Mouse (Mus musculus) brown adipose tissue, adult 24 weeks (tissue): ENCODE results near the gene Fdx1l. TPM values are rescaled to one million over a fixed set of nuclear protein-coding genes. Genes with fewer than 3 reads are reported as not detected.

Experiments used
- H3K27ac ChIP-seq: fragments of 200-500 bp; replicated peaks from 2 replicates; pipeline ENCODE4 v1.5.1; 2012; ENCODE audit warnings: low read depth, mild to moderate bottlenecking, low read length
- H3K4me1 ChIP-seq: fragments of 200-500 bp; 2 replicates; pipeline ENCODE4 v1.6.1; 2012; ENCODE audit warnings: low read length, mixed read lengths; ENCODE audit not compliant: control insufficient read depth, insufficient read depth, insufficient read length
- H3K4me3 ChIP-seq: fragments of 200-500 bp; 2 replicates; pipeline ENCODE4 v1.5.1; 2012; ENCODE audit warnings: low read depth, mild to moderate bottlenecking, low read length, moderate library complexity; ENCODE audit not compliant: insufficient read depth
- polyA plus RNA-seq: library from polyadenylated mRNA; stranded (reverse); fragments of >200 nt; gene quantifications from 2 replicates; pipeline ENCODE4 v1.2.4, GENCODE M21; 2012; ENCODE audit not compliant: missing spikeins, insufficient read depth, insufficient read length

The Fdx1l gene
- polyA plus RNA-seq, 1 experiment = 55.1 TPM

DNA sequence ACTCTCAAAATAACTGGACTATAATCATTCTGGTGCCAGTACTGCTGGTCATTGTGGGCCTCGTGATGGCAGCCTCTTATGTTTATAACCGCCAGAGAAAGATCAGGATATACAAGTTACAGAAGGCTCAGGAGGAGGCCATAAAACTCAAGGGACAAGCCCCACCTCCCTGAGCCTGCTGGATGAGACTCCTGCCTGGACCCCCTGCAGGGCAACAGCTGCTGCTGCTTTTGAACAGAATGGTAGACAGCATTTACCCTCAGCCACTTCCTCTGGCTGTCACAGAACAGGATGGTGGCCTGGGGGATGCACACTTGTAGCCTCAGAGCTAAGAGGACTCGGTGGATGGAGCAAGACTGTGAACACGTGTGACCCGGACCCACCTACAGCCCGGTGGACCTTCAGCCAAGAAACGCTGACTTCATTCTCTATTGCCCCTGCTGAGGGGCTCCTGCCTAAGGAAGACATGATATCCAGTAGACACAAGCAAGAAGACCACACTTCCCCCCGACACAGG, 45.6 kb downstream of the Fdx1l start:
- H3K4me3 ChIP-seq = no peak overlapping the region
- no peak overlapping the region for H3K27ac ChIP-seq
- H3K4me1 ChIP-seq = peaks cover 9% of the 10 kb centered on the region

DNA sequence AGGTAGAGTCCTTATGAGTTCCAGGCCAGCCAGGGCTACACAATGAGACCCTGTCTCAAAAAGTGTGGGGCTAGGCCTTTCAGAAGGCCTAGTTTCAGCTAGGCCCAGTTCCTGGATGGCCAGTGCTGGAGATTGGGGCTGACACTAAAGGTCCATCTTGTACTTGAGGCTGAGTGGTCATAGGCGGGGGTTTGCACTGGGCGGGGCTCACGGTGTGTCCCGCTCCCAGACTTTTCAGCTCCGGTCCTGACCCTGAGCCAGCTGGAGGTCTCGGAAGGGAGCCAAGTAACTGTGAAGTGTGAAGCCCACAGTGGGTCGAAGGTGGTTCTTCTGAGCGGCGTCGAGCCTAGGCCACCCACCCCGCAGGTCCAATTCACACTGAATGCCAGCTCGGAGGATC, 46.6 kb downstream of the Fdx1l start:
- Histone ChIP-seq H3K27ac (no peak overlapping the region), H3K4me3 (no peak overlapping the region), H3K4me1 (peaks cover 9% of the 10 kb centered on the region)

DNA sequence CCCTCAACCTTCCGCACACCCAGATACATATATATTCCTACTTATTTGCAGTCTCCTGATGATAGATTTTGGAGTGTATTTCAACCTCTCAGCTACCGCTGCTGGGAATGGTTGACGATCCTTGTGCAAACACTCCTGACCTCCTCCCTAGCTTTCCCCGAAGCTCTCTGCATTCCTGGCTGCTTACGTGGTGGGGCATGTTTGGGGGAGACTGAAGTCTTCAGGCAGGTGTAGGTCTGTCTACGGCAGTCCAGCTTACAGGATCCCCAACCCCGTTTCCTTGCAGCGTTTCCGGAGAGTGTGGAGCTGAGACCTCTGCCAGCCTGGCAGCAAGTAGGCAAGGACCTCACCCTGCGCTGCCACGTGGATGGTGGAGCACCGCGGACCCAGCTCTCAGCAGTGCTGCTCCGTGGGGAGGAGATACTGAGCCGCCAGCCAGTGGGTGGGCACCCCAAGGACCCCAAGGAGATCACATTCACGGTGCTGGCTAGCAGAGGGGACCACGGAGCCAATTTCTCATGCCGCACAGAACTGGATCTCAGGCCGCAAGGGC, 48.1 kb downstream of the Fdx1l start:
- Histone ChIP-seq H3K4me3 (no peak overlapping the region), H3K27ac (no peak overlapping the region), H3K4me1 (peaks cover 9% of the 10 kb centered on the region)

DNA sequence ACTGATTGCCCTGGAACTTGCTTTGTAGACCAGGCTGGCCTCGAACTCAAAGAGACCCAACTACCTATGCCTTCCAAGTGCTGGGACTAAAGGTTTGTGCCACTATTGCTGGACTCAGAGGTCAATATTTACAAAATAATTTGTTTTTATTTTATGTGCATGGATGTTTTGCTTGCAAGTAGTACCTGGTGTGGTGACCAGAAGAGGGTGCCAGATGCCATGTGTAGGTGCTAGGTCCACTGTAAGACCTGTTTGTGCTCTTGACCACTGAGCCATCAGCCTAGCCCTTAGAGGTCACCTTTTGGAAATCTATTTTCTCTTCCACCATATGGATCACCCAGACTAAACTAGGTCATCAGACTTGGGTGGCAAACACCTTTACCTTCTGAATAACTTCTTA, 50.7 kb downstream of the Fdx1l start:
- Histone ChIP-seq H3K27ac (no peak overlapping the region), H3K4me3 (no peak overlapping the region), H3K4me1 (no peaks in the 10 kb centered on the region)

DNA sequence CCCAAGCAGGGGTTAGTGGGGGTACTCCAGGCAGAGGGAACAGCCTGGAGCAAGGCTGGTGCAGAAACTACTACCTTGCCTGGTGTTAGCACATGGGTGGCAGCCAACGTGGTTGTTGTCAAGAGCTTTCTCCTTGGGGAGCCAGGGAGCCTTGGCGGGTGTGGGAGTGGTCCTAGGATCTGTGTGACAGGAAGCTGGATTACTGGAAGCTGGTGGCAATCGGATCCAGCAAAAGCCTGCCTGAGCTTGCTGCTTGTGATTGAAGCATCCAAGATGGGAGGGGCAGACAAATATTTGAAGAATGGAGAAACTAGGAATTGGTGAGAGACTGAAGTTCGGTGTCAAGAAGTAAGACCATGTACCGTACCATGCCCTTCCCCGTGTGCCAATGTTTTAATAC, 51.1 kb downstream of the Fdx1l start:
- Histone ChIP-seq H3K4me1 (peaks cover 2% of the 10 kb centered on the region; the same call in 1 of the 2 replicates), H3K27ac (no peak overlapping the region), H3K4me3 (no peak overlapping the region)

DNA sequence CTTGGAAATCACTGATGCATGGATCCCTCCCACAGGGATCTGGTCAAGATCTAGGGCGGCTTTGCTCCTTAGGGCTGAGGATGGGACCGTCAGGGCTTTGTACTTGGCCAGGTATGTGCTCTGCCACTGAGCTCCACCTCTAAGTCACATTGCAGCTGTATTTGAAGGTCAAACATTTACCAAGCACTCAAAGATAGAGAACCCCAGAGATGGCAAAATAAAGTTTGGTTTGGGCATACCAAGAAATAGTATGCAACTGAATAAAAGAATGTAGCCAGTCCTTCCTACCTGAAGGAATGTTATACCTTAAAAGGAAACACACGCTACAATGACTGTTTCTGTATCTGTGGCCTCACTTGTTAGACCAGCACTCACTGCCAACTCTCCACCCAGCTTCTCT, 52.1 kb downstream of the Fdx1l start:
- Histone ChIP-seq H3K27ac (no peak overlapping the region), H3K4me1 (peaks cover 8% of the 10 kb centered on the region; the same call in 1 of the 2 replicates), H3K4me3 (no peak overlapping the region)

DNA sequence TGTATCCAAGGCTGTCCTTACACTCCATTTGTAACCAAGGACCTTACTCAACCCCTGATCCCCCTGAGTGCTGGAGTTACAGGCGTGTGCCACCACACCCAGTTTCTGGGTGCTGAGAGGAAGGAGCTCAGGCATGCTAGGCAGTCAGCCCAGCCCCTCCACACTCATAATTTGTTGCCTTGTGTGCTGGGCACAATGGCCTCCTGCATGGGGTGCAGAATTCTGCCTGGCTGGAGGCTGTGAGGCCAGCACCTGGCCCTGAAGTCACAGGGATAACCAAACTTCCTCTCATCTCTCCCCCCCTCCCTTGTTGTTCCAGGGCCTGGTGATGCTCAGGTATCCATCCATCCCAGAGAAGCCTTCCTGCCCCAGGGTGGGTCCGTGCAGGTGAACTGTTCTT, 54.8 kb downstream of the Fdx1l start:
- Histone ChIP-seq H3K4me1 (peaks cover 8% of the 10 kb centered on the region; the same call in 1 of the 2 replicates), H3K27ac (no peak overlapping the region), H3K4me3 (no peak overlapping the region)

Other genes with a start within 250 kb of the Fdx1l start
- 2.1 and 5.8 TPM in 2 replicates for gene A230050P20Rik, start 205.0 kb downstream of the Fdx1l start, polyA plus RNA-seq
- gene Angptl6, start 193.9 kb downstream of the Fdx1l start, polyA plus RNA-seq = 3.1 and 5.0 TPM in 2 replicates
- 6.6 and 7.9 TPM in 2 replicates for gene Ppan, start 185.4 kb downstream of the Fdx1l start, polyA plus RNA-seq
- gene Eif3g, start 175.0 kb downstream of the Fdx1l start, polyA plus RNA-seq = 61.4 and 66.1 TPM in 2 replicates
- 3.5 and 7.7 TPM in 2 replicates for gene Dnmt1, start 113.7 kb downstream of the Fdx1l start, polyA plus RNA-seq
- 1.3 and 2.6 TPM in 2 replicates for gene S1pr2, start 96.8 kb downstream of the Fdx1l start, polyA plus RNA-seq
- 140 and 185 TPM in 2 replicates for gene Mrpl4, start 70.9 kb downstream of the Fdx1l start, polyA plus RNA-seq
- 2.3 and 3.1 TPM in 2 replicates for gene Icam1, start 57.6 kb downstream of the Fdx1l start, polyA plus RNA-seq
- gene Icam4, start 44.2 kb downstream of the Fdx1l start, polyA plus RNA-seq = not detected in 2 replicates
- not detected in 2 replicates for gene Icam5, start 41.5 kb downstream of the Fdx1l start, polyA plus RNA-seq
- gene Zglp1, start 6.5 kb downstream of the Fdx1l start, polyA plus RNA-seq = not detected in 2 replicates
- gene Gm49373, start 518 bp downstream of the Fdx1l start, polyA plus RNA-seq = 0.79 TPM in 1 of 2 replicates, not detected in the other
- gene Gm38431, start 18.4 kb upstream of the Fdx1l start, polyA plus RNA-seq = not detected in 2 replicates
- gene Raver1, start 18.4 kb upstream of the Fdx1l start, polyA plus RNA-seq = 15.5 and 16.4 TPM in 2 replicates
- gene Tyk2, start 57.6 kb upstream of the Fdx1l start, polyA plus RNA-seq = 3.8 and 4.1 TPM in 2 replicates
- gene Cdc37, start 76.4 kb upstream of the Fdx1l start, polyA plus RNA-seq = 70.4 and 78.0 TPM in 2 replicates
- 16.2 and 29.4 TPM in 2 replicates for gene Pde4a, start 92.1 kb upstream of the Fdx1l start, polyA plus RNA-seq
- 24.6 and 25.5 TPM in 2 replicates for gene Keap1, start 165.7 kb upstream of the Fdx1l start, polyA plus RNA-seq
- gene S1pr5, start 174.8 kb upstream of the Fdx1l start, polyA plus RNA-seq = 2.1 and 3.6 TPM in 2 replicates
- 23.5 and 23.7 TPM in 2 replicates for gene Atg4d, start 191.7 kb upstream of the Fdx1l start, polyA plus RNA-seq
- 10.9 and 16.2 TPM in 2 replicates for gene Kri1, start 214.4 kb upstream of the Fdx1l start, polyA plus RNA-seq
- gene Cdkn2d, start 217.8 kb upstream of the Fdx1l start, polyA plus RNA-seq = 11.1 and 13.5 TPM in 2 replicates
- not detected in 2 replicates for gene Ap1m2, start 238.7 kb upstream of the Fdx1l start, polyA plus RNA-seq
- gene Slc44a2, start 247.1 kb upstream of the Fdx1l start, polyA plus RNA-seq = 9.0 and 9.6 TPM in 2 replicates